Mouse (Mus musculus) midbrain, embryonic 12.5 days (tissue): ENCODE data around the gene Jagn1. TPM values are rescaled to one million over a fixed set of nuclear protein-coding genes. Genes with fewer than 3 reads are reported as not detected.
A peak's percentile ranks its signal among the peaks of the same experiment; 100 is the strongest.

ENCODE experiments used
- ATAC-seq: fragments of 200-750 bp; cut with Nextera tagmentation; 2 replicates; pipeline ENCODE4 v1.8.0; 2017; ENCODE audit warnings: low read depth, moderate TSS enrichment, moderate library complexity; ENCODE audit not compliant: low FRiP score
- H3K27ac ChIP-seq: fragments of 300-500 bp; sonication (generic); replicated peaks from 2 replicates; pipeline ENCODE4 v1.5.1; 2016; ENCODE audit warnings: mild to moderate bottlenecking
- H3K27me3 ChIP-seq: fragments of 300-500 bp; sonication (generic); 2 replicates; pipeline ENCODE4 v1.6.1; 2016; ENCODE audit warnings: mild to moderate bottlenecking
- H3K36me3 ChIP-seq: fragments of 300-500 bp; sonication (generic); 2 replicates; pipeline ENCODE4 v1.6.1; 2016
- H3K4me1 ChIP-seq: fragments of 300-500 bp; sonication (generic); 2 replicates; pipeline ENCODE4 v1.6.1; 2016
- H3K4me2 ChIP-seq: fragments of 300-500 bp; sonication (generic); replicated peaks from 2 replicates; pipeline ENCODE4 v1.6.1; 2016; ENCODE audit warnings: mild to moderate bottlenecking, moderate library complexity
- H3K4me3 ChIP-seq: fragments of 300-500 bp; sonication (generic); 2 replicates; pipeline ENCODE4 v1.5.1; 2016; ENCODE audit warnings: mild to moderate bottlenecking
- H3K9ac ChIP-seq: fragments of 300-500 bp; sonication (generic); replicated peaks from 2 replicates; pipeline ENCODE4 v1.6.1; 2016; ENCODE audit warnings: mild to moderate bottlenecking, moderate library complexity
- H3K9me3 ChIP-seq: fragments of 300-500 bp; sonication (generic); 2 replicates; pipeline ENCODE4 v1.6.1; 2016; ENCODE audit warnings: mild to moderate bottlenecking
- WGBS: fragments of 180-500 bp; shearing (Covaris S2); methylation state at CpG from one replicate; pipeline ENCODE4 v1.1.7; 2016; 5-methylcytosine and 5-hydroxymethylcytosine counted together
- polyA plus RNA-seq: library from polyadenylated mRNA; unstranded; fragments of >200 nt; fragmentation: Nextera tagmentation; extraction: Ambion mirVana; gene quantifications from 2 replicates; pipeline ENCODE4 v1.2.1, GENCODE M21; 2016

The Jagn1 gene
- polyA plus RNA-seq = 73.4 and 74.9 TPM in 2 replicates

DNA sequence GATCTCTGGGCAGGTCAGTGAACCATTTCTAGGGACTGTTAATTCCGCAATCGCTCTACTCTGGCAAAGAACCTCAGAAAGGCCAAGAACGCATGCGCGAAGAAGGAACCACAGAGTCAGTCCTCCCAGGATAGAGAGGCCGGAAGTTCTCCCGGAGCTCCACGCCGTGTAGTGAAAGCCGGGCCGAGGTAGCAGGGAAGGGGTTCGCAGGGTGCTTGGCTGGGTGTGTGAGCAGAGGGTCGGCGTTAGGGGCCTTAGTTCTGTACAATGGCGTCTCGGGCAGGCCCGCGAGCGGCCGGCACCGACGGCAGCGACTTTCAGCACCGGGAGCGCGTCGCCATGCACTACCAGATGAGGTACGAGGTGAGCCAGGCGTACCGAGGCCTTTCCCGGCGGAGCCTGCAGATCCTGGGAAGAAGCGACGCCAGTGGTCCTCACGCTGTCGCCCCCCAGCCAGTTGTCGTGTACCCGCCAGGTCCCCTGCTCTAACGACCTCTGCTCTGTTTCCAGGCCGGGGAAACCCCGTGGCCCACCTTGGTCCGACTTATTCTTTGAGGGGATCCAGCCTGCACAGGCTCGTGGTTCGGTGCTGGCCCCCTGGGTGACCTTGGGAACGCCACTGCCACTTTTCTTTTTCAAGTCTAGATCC, at the start of gene Jagn1:
Gene Jagn1 (plus strand): TSS at position 128 of the 649 bp plus-strand sequence.
- H3K27me3 ChIP-seq = no peaks in the 10 kb centered on the region
- H3K27ac ChIP-seq = peak within 1 kb of the TSS; percentile 36
- H3K36me3 ChIP-seq = peaks cover 22% of the 10 kb centered on the region
- ATAC-seq = peak; percentile 94
- no peaks in the 10 kb centered on the region for H3K9me3 ChIP-seq
- H3K4me1 ChIP-seq = peaks cover 10% of the 10 kb centered on the region
- WGBS = under 1% methylated on average over 42 of the region's 45 CpGs
- H3K9ac ChIP-seq = peak within 1 kb of the TSS; percentile 88
- peak within 1 kb of the TSS; percentile 96 for H3K4me3 ChIP-seq
- H3K4me2 ChIP-seq = peak within 1 kb of the TSS; percentile 89

DNA sequence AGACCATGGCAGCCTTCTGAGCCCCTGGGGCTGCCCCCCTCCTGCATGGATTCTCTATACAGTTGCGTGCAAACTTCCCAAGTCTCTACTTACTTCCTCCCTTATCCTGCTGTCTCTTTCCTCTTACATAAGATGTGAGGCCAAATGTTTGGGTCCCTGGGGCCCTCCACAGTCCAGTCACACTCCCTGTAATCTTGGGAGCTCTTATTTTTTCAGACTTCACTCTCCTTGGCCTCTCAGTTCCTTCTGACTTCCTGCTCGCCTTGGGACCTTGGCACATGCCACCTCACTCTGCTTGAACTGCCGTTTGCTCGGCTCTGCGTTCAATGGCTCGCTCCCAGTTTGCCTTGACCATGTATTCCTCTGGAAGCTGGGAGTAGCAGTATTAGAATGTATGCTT, 48.4 kb upstream of the Jagn1 start:
- Histone ChIP-seq H3K4me2 (no peak overlapping the region), H3K9ac (no peak overlapping the region), H3K4me3 (no peak overlapping the region), H3K9me3 (no peaks in the 10 kb centered on the region), H3K36me3 (peaks cover 22% of the 10 kb centered on the region), H3K27ac (no peak overlapping the region), H3K4me1 (peaks cover 15% of the 10 kb centered on the region), H3K27me3 (no peaks in the 10 kb centered on the region)
- no peak for ATAC-seq
- WGBS = 88% methylated on average over 6 of the region's 6 CpGs

DNA sequence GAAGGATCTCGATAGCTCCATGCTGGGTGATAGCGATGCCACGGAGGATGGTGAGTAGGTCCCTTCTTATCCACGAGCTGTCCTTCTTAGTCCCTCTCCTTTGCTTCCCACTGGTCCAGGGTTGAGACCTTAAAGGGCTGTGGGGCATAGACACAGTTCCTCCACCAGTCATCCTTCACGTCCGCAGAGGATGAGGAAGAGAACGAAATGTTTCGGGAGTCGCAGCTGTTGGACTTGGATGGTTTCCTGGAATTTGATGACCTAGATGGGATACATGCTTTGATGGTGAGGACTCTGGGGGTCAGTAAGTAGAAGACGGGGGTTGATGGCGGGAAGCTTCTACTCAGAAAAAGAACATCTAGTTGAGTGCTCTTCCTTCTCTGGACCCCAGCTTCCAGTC, 47.6 kb upstream of the Jagn1 start:
- no peak for ATAC-seq

DNA sequence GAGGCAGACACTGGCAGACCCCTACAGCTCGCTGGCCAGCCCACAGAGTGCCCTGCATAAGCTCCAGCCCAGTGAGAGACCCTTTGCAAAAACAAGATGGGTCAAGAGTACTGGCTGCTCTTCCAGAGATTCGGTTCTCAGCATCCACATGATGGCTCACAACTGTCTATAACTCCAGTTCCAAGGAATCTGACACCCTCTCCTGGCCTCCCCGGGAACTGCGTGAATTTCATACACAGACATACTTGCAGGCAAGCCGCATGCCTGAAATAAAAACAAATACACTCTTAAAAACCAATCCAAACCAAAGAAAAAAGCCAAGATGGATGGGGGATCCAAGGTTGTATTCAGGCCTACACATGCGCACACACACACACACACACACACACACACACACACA, 46.9 kb upstream of the Jagn1 start:
- 97% methylated on average over 6 of the region's 6 CpGs for WGBS

More for the DNA sequence above, 47.6 kb upstream of the Jagn1 start:
- no peak overlapping the region for H3K9ac ChIP-seq
- 94% methylated on average over 11 of the region's 11 CpGs for WGBS
- peaks cover 13% of the 10 kb centered on the region for H3K36me3 ChIP-seq
- H3K27ac ChIP-seq = no peak overlapping the region
- peaks cover 15% of the 10 kb centered on the region for H3K4me1 ChIP-seq
- no peaks in the 10 kb centered on the region for H3K27me3 ChIP-seq
- H3K4me3 ChIP-seq = no peak overlapping the region
- no peaks in the 10 kb centered on the region for H3K9me3 ChIP-seq
- H3K4me2 ChIP-seq = no peak overlapping the region

DNA sequence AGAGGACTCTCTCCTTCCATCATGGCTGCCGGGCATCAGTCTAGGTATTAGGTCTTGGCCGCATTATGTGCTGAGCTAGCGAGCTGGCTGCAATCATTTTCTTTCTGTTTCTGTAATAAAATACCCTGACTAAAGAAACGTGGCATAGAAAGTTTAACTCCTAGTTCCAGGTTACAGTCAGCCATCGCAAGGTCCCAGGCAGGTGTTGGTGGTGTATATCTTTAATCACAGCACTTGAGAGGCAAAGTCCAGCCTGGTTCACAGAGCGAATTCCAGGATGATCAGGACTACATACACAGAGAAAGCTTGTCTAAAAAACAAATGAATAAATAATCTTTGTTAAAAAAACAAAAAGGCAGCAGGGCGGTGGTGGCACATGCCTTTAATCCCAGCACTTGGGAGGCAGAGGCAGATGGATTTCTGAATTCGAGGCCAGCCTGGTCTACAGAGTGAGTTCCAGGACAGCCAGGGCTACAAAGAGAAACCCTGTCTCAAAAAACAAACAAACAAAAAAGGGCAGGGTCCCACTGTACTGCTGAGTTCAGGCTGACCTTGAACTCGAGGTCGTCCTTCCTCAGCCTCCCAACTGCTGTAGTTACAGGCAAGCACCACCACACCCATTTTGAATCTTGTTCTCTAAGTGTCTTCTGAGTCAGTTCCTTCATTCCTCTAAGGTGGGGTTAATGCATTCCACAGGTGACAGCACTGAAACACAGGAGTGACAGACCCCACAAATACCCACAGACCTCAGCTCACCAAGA, 45.9 kb upstream of the Jagn1 start:
- H3K27me3 ChIP-seq = no peaks in the 10 kb centered on the region
- H3K9me3 ChIP-seq = no peaks in the 10 kb centered on the region
- no peak overlapping the region for H3K27ac ChIP-seq
- ATAC-seq = no peak
- no peak overlapping the region for H3K4me2 ChIP-seq
- H3K4me1 ChIP-seq = peaks cover 13% of the 10 kb centered on the region
- peaks cover 12% of the 10 kb centered on the region for H3K36me3 ChIP-seq
- 85% methylated on average over 10 of the region's 10 CpGs for WGBS
- no peak overlapping the region for H3K9ac ChIP-seq
- no peak overlapping the region for H3K4me3 ChIP-seq

More for the DNA sequence above, 46.9 kb upstream of the Jagn1 start:
- H3K36me3 ChIP-seq = peaks cover 8% of the 10 kb centered on the region
- H3K4me3 ChIP-seq = no peak overlapping the region
- no peak overlapping the region for H3K9ac ChIP-seq
- H3K27ac ChIP-seq = no peak overlapping the region
- no peaks in the 10 kb centered on the region for H3K27me3 ChIP-seq
- no peaks in the 10 kb centered on the region for H3K9me3 ChIP-seq
- no peak for ATAC-seq
- peaks cover 15% of the 10 kb centered on the region for H3K4me1 ChIP-seq
- H3K4me2 ChIP-seq = no peak overlapping the region

DNA sequence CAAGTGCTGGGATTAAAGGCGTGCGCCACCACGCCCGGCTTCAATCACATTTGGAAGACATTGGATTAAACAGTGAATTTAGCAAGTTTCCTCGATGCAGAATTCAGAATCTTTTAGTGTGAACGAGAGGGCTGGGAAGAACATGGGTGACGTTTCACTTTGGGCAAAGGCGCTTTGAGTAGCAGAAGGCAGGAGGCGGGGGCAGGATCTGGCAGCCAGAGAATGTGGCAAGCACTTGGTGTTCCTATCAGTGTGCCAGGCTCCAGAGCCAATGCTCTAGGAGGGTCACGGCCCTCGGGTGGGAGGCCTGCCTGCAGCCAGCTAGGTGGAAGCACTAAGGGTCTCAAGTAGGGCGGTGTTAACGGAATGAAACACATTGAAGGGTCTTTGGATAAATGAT, 40.3 kb upstream of the Jagn1 start:
- H3K27ac ChIP-seq = no peak overlapping the region
- H3K4me3 ChIP-seq = no peak overlapping the region
- WGBS = 92% methylated on average over 13 of the region's 13 CpGs
- no peak overlapping the region for H3K9ac ChIP-seq
- H3K4me2 ChIP-seq = no peak overlapping the region
- no peak for ATAC-seq
- no peaks in the 10 kb centered on the region for H3K9me3 ChIP-seq
- H3K4me1 ChIP-seq = no peaks in the 10 kb centered on the region
- peaks cover 6% of the 10 kb centered on the region; the same call in 1 of the 2 replicates for H3K36me3 ChIP-seq
- no peaks in the 10 kb centered on the region for H3K27me3 ChIP-seq

DNA sequence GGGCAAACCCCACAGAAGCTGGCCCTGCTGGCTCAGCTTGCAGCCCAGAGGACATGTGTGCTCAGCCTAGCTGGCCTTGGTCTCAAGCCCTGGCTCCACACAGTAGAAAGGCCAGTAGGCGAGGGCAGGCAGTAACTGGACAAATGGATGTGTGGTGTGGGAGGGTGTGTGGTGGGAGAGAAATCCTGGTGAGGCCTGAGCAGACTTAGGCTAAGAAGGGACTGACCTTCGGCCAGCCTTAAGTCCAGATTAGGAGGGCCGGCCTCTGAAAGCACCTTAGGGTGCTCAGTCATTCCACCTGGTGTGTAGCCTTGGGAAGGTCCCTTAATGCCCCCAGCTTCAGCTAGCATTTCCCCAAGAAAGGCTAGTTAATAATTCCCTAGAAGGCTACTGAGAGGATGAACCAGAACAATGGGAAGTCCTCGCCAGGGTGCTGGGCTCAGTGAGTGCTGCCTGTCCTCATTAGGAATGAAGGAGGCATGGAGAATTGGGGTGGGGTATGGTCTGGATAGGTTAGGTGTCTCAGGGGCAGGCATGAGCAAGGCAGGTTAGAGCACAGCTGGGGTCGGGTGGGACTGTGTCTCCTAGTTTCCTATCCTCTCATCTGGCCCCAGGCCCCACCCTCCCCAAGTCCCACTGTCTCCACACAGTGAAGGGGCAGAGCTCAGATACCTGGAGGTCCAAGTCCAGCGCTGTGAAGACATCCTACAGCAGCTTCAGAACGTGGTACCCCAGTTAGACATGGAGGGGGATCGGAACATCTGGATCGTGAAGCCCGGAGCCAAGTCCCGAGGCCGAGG, 37.5 kb upstream of the Jagn1 start:
- WGBS = 80% methylated on average over 12 of the region's 12 CpGs
- no peak overlapping the region for H3K4me3 ChIP-seq
- no peaks in the 10 kb centered on the region for H3K9me3 ChIP-seq
- no peak overlapping the region for H3K9ac ChIP-seq
- no peaks in the 10 kb centered on the region for H3K27me3 ChIP-seq
- no peak overlapping the region for H3K27ac ChIP-seq
- no peak overlapping the region for H3K4me2 ChIP-seq
- no peak for ATAC-seq
- H3K36me3 ChIP-seq = 0 out of 2 replicates have a peak, but pooled peaks cover 6% of the 10 kb centered on the region
- H3K4me1 ChIP-seq = no peaks in the 10 kb centered on the region

DNA sequence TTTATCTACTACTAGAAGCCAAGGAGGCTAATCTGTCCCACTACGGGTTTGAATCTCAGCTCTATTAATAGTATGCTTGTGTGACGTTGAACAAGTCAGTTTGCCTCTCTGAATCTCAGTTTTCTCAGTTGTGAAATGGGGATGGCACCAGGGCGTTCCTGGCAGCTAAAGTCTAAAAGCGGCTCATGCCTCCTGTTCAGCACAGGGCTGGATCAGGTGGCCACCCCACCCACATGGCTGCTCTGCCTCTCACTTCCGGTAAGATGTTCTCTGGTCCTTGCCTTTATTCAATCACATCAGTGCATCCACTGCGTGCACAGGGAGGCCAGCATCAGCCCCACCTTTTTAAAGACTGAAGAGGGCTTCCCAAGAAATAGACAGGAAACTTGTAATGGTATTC, 36.9 kb upstream of the Jagn1 start:
- no peaks in the 10 kb centered on the region for H3K27me3 ChIP-seq
- H3K4me2 ChIP-seq = no peak overlapping the region
- no peak for ATAC-seq
- no peak overlapping the region for H3K9ac ChIP-seq
- no peak overlapping the region for H3K27ac ChIP-seq
- H3K4me3 ChIP-seq = no peak overlapping the region
- H3K36me3 ChIP-seq = 0 out of 2 replicates have a peak, but pooled peaks cover 6% of the 10 kb centered on the region
- H3K4me1 ChIP-seq = no peaks in the 10 kb centered on the region
- no peaks in the 10 kb centered on the region for H3K9me3 ChIP-seq
- 90% methylated on average over 6 of the region's 6 CpGs for WGBS

DNA sequence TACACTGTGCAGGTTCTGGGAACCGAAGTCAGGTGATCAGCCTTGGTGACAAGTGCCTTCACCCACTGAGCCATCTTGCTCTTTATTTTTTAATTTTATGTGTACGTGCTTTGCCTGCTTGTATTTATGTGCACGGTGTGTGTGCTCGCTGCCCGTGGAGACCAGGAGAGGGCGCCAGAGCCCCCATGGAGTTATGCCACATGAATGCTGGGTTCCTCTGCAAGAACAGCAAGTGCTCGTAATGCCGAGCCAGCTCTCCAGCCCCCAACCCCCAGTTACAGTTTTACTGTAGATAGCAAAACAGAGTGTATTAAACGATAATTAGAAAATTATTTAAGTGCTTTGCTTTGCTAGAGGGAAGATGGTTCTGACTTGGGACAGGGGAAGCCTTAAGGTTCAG, 35.7 kb upstream of the Jagn1 start:
- Histone ChIP-seq H3K4me2 (no peak overlapping the region), H3K9ac (no peak overlapping the region), H3K9me3 (no peaks in the 10 kb centered on the region), H3K4me1 (no peaks in the 10 kb centered on the region), H3K36me3 (no peaks in the 10 kb centered on the region), H3K4me3 (no peak overlapping the region), H3K27me3 (no peaks in the 10 kb centered on the region), H3K27ac (no peak overlapping the region)
- whole genome bisulfite sequencing = 73% methylated on average over 9 of the region's 9 CpGs
- no peak for ATAC-seq

DNA sequence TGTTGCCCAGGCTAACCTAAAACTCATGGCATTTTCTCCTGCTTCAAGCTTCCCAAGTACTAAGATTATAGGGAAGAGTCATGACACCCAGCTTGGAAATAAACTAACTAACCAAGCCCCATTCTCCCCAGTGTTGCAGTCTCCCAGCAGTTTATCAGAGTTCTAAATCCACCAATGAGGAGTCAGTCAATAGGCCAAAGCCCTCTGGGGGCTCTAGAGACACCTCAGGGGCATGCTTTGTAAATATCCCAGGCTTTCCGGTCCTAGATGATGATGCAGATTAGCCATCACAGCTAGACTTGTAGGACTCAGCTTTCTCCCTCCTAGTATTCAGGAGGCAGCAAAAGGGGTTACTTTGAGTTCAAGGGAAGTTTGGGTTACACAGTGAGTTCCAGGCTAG, 32.4 kb upstream of the Jagn1 start:
- no peaks in the 10 kb centered on the region for H3K9me3 ChIP-seq
- H3K4me3 ChIP-seq = no peak overlapping the region
- H3K27ac ChIP-seq = no peak overlapping the region
- H3K4me2 ChIP-seq = no peak overlapping the region
- WGBS = 75% methylated on average over 1 of the region's 1 CpGs
- H3K36me3 ChIP-seq = peaks cover 8% of the 10 kb centered on the region; the same call in 1 of the 2 replicates
- H3K27me3 ChIP-seq = no peaks in the 10 kb centered on the region
- H3K9ac ChIP-seq = no peak overlapping the region
- no peak for ATAC-seq
- no peaks in the 10 kb centered on the region for H3K4me1 ChIP-seq

DNA sequence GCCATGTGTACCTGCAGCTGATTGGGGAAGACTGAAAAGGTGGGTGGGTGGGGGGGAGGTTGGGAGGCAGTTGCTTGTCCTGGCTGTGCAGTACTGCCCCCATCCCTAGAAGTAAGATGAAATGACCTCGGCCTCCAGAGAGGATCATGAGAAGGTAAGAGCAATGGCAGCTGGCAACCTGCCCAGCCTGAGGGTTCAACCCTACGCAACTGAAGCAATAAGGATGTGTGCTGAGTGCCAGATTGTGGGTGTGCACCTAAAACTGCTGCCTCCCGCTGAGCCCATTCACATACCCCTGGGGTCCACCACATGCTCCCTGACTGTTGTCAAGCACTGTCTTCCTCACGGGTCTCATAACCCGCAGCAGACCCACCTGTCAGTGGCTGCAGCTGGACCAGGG, 26.0 kb upstream of the Jagn1 start:
- ATAC-seq = no peak
- WGBS = 93% methylated on average over 5 of the region's 5 CpGs
- no peak overlapping the region for H3K27ac ChIP-seq
- no peak overlapping the region for H3K9ac ChIP-seq
- H3K4me1 ChIP-seq = peaks cover 18% of the 10 kb centered on the region
- H3K4me2 ChIP-seq = no peak overlapping the region
- no peaks in the 10 kb centered on the region for H3K9me3 ChIP-seq
- H3K4me3 ChIP-seq = no peak overlapping the region
- H3K36me3 ChIP-seq = peaks cover 27% of the 10 kb centered on the region
- H3K27me3 ChIP-seq = no peaks in the 10 kb centered on the region
